Mouse (Mus musculus) adrenal gland, adult 8-10 months (tissue): Measurements from ENCODE around the gene Rundc1. TPM values are rescaled to one million over a fixed set of nuclear protein-coding genes. Genes with fewer than 3 reads are reported as not detected.
"Not testable (repeated sequence)": the region's sequence is repeated elsewhere in the genome, so short reads cannot be mapped to it uniquely, and the experiment has no call there.

Source experiments
- DNase-seq: peaks from one replicate; pipeline ENCODE4 v3.0.0; 2022
- total RNA-seq, 4 experiments: library from RNA; stranded (reverse); gene quantifications; 2 replicates each; pipeline ENCODE4 v1.2.4; 2022

The Rundc1 gene
- total RNA-seq, 4 experiments from 2014 or later, result 31.4 to 37.4 (median 33.0) TPM

DNA sequence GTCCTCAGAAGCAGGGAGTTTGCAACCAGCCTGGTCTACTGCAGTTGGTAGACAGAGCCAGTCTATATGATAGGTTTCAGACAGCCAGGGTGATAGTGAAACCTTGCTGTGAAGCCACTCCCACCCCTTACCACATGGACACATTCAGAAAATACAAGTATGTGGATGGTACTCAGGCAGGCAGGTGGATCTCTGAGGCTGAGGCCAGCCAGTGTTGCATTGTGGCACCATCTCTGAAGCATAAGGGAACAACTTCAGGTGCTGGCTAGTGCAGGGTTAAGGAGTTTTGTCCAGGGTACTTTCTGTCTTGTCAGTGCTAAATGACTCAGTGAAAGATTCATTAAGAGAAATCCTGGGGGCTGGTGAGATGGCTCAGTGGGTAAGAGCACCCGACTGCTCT lies 21.4 kb downstream of the Rundc1 start:
- no peak for DNase-seq

DNA sequence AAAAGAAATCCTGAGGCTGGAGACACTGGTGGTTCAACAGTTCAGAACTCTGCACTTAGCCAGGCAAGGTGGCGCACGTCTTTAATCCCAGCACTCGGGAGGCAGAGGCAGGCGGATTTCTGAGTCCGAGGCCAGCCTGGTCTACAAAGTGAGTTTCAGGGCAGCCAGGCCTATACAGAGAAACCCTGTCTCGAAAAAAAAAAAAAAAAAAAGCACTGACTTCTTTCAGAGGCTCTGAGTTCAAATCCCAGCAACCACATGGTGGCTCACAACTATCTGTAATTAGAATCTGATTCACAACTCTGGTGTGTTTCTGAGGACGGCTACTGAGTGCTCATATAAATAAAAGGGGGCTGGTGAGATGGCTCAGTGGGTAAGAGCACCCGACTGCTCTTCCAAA lies 22.0 kb downstream of the Rundc1 start:
- not testable (repeated sequence) for DNase-seq

DNA sequence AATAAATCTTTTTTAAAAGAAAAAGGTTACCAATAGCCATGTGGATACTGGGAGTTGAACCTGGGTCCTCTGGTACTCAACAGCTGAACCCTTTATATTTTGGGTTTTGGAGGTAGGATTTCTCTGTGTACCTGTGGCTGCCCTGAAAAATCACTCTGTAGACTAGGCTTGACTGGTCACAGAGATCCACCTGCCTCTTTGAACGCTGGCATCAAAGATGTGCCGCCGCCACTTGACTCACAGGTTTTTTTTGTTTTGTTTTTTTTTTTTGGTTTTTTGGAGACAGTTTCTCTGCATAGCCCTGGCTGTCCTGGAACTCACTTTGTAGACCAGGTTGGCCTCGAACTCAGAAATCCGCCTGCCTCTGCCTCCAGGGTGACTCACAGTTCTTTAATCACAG lies 22.9 kb downstream of the Rundc1 start:
- DNase-seq, result no peak

DNA sequence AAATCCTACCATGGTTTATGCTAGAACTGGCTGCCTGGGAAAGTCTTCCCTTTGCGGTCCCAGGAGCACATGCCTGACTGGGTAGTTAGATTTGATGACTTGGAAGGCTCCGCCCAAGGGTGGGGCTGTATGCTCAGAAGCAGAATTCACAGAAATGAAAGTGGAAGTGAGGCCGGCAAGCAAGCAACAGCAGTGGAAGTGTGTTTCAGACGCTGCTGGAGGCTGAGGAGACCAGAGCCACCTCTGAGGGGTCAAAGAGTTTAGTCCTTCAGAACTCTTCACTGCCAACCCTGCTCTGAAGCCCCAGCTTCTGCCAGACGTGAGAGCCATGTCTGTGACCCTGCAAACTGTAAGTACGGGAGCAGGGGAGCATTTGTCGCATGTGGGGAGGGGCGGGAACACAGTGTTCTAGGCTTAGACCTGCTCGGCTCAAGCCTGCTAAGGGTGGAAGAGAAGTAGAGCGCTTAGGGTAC lies 23.4 kb downstream of the Rundc1 start, which contains the start of gene Ifi35:
Ifi35 (plus strand) TSS at position 134 of the 473 bp plus-strand sequence.
- peak; percentile 86 for DNase-seq

DNA sequence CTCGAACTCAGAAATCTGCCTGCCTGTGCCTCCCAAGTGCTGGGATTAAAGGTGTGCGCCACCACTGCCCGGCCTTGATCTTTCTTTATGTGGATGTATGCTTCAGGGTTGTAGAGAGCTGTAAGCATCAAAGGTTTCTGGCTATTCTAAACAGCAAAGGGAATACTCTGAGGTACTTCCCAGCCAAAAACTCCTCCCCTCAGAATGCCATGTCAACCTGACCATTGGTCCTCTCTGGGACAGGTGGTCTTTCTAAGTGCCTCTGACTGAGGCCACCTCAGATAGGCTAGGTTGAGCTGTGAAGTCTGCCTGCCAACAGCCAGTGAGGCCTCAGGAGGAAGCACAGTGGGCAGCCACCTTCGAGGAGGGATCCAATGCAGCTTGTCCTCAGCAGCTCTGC lies 24.0 kb downstream of the Rundc1 start:
- DNase-seq, result no peak

DNA sequence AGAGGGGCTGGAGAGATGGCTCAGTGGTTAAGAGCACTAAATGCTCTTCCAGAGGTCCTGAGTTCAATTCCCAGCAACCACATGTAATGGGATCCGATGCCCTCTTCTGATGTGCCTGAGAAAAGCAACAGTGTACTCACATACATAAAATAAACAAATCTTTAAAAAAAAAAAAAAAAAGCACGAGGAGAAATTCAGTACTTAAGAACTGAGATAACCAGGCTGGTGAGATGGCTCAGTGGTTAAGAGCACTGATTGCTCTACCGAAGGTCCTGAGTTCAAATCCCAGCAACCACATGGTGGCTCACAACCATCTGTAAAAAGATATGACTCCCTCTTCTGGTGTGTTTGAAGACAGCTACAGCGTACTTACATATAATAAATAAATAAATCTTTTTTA lies 24.7 kb downstream of the Rundc1 start:
- not testable (repeated sequence) for DNase-seq

DNA sequence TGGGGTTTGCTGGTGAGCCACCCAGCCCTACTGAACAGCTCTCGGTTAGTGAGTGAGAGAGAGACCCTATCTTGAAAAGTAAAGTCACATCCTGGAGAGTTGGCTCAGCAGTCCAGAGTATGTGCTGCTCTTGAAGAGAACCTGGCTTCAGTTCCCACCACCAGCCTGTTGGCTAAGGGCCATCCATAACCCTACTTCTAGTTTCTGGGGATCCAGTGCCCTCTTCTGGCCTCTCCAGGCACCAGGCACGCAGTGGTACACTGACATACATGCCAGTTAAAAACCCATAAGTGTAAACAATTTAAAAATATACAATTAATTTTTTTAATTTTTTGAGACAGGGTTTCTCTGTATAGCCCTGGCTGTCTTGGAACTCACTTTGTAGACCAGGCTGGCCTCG lies 25.5 kb downstream of the Rundc1 start:
- no peak for DNase-seq

DNA sequence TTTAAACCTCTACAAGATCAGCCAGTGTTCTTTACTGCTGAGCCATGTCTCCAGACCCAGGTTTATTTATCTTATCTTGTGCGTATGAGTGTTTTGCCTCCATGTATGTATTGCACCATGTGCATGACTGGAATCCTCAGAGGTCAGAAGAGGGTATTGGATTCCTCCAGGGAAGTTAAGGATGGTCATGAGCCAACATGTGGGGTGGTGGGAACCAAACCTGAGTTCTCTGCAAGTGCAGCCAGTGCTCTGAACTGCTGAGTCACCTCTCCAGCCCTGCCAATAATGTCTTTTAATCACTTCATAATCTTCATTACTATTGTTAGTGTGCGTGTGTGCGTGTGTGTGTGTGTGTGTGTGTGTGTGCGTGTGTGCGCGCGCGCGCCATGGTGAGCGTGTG lies 26.7 kb downstream of the Rundc1 start:
- DNase-seq, result no peak

DNA sequence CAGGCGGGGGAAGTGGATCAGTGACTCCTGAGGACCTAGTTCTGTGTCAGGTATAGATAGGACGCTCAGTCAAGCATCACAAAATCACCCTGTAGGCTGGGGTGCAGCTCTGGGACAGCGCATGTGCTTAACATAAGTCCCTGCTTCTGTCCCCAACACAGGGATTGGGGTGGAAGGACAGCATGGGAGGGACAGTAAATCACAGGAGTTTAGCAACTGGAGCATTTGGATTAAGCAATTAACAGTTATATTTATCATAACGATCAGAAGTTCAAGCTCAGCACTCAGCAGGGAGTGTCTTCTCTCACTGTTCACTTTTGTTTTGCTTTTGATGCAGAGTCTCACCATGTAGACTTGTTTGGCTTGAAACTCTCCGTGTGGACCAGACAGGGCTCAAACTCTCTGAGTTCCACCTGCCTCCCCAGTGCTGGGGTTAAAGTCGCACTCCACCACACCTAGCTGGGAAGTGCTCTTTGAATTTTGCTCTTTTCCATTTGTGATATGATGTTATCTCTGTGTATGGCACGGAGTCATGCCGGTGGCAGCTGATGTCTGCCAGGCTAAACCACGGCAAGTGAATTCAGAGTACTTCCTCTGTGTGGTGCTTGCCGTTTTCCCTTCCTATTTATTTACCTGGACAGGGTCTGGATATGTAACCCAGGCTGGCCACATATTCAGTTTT lies 27.3 kb downstream of the Rundc1 start:
- DNase-seq, result no peak

DNA sequence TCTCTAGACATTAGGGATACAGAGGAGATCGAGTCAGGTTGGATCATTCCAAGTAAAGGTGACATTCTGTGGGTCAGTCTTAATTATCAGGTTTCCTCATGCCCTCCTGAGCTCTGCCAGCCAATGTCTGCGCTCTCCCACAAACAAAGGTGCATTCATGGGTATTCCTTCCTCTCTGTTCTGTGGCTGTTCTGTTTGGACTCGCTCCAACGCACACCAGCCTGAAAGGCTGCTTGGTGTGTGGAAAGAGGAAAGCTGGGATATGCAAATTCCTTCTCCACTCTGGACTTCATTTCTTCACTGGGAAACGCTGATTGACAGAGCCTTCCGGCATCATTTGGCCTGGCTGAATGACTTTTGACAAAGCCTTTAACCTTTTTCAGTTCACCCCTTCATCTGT lies 29.8 kb downstream of the Rundc1 start:
- DNase-seq, result no peak

DNA sequence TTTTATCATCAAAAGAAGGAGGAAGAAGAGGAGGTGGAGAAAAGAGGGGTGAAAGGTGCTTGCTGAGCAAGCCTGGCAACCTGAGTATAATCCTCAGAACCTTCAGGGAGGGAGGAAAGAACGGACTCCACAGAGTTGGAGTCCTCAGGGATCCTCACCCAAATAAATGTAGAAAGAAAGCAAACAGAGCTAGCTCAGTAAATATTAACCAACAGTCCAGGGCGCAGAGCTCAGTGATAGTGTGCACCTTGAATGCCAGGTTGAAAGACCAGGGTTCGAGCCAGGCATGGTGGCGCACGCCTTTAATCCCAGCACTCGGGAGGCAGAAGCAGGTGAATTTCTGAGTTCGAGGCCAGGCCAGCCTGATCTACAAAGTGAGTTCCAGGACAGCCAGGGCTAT lies 30.7 kb downstream of the Rundc1 start:
- no peak for DNase-seq

DNA sequence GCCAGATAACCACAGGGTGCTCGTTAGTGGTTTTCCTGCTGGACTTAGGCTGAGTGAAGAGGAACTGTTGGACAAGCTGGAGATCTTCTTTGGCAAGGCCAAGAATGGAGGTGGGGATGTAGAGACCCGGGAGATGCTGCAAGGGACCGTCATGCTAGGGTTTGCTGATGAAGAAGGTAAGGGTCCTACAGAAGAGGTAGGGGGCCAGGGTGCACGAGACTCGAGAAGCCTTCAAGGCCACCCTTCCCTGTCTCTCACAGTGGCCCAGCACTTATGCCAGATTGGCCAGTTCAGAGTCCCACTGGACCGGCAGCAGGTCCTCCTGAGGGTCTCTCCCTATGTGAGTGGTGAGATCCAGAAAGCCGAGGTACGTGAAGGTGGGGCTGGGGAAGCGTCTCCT lies 32.7 kb downstream of the Rundc1 start:
- DNase-seq, result no peak

DNA sequence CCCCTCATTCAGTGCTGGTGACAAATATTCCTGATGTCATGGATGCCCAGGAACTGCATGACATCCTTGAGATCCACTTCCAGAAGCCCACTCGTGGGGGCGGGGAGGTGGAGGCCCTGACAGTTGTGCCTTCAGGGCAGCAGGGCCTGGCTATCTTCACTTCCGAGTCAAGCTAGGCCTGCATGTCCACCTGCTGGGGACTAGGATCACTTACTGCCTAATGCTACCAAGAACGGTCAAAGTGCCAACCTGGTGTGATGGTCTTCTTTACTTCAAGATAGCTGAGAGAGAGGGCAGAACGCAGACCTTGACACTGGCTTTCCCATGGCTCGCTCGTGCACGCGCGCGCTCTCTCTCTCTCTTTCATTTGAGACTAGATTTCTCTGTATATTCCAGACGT lies 33.3 kb downstream of the Rundc1 start:
- DNase-seq, result no peak

DNA sequence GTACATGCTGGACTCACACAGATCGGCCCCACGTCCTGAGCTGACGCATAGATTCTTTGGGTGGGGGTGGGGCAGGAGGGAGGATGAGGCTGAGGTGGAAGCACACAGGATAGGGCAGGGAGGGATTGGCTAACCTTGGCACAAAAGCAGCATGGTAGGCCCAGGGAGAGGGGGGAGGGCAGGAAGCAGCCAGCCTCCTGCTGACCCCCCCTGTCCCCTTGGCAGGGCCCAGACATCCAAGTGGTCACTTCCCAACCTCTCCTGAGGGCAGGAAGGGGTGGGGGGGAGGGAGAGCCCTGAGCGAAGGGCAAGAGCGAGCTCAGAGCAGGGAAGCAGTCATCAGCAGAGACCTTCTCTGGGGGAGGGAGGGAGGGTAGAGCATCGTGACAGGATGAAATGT lies 34.8 kb downstream of the Rundc1 start:
- DNase-seq, result no peak

DNA sequence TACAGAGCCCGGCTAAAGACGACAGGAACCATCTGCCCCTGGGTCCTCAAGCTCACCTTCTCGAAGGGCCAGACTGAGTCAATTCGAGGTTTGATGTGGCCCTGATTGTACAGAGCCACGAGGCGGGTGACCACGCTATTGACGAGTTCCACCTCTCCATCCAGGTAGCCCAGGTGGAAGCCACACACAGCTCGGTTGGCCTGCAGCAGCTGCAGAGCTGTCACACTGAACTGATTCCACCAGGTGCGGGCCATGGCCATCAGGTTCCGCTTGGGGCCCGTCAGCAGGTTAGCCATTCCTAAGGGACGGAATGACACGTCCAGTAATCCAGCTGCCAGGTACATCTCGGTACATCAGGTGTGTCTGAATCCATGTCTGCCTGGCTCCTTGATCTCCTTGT lies 35.4 kb downstream of the Rundc1 start:
- DNase-seq, result no peak

DNA sequence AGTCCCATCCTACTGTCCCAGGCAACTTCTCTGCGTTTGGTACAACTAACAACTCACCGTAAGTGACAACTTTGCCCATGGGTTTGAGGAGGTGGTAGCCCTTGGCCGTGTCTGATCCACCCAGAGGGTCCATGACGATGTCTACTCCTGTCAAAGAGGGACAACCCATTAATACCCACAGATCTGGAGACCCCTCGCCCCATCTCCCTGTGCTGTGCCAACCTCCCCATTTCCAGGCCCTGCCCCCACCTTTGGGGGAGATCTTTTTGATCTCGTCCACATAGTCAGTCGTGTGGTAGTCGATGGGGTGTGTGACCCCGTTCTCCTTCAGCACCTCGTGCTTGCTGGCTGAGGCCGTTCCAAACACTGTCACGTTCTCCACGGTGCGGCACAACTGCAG lies 37.3 kb downstream of the Rundc1 start:
- no peak for DNase-seq

DNA sequence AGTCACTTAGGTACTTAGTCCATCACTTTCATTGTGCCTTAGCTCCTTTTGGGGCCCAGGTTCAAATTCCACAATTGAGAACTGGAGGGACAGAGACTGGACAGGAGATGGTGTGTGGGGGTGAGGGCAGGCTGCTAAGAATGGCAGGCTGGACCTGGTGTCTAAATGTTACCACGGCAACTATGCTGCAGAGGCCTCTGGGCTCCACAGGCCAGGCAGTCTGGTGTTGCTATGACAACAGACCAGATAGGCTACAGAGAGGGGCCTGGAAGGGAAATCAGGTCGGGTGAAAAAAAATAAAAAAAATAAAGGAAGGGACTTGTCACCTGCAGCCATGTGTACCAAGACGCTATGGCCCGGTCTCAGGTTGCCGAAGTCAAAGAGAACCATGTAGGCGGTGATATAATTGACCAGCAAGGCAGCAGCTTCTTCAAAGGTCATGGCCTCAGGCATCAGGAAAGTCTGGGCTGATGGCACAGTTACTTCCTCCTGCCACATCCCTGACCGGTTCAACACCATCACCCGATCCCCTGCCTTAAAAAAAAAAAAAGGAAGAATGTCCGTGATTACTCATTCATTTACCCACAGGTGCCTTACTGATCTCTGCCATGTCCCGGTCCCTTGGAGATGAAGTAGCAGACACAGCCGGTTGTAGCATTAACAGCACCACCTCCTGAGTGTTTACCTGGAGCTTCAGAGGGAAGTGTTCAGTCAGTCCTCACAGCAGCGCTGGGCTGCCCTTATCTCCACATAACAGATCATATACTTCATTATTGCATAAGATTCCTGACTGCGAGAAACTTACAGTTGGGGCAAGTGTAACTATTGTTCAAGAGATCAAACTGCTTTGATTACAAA lies 37.9 kb downstream of the Rundc1 start:
- DNase-seq, result no peak

DNA sequence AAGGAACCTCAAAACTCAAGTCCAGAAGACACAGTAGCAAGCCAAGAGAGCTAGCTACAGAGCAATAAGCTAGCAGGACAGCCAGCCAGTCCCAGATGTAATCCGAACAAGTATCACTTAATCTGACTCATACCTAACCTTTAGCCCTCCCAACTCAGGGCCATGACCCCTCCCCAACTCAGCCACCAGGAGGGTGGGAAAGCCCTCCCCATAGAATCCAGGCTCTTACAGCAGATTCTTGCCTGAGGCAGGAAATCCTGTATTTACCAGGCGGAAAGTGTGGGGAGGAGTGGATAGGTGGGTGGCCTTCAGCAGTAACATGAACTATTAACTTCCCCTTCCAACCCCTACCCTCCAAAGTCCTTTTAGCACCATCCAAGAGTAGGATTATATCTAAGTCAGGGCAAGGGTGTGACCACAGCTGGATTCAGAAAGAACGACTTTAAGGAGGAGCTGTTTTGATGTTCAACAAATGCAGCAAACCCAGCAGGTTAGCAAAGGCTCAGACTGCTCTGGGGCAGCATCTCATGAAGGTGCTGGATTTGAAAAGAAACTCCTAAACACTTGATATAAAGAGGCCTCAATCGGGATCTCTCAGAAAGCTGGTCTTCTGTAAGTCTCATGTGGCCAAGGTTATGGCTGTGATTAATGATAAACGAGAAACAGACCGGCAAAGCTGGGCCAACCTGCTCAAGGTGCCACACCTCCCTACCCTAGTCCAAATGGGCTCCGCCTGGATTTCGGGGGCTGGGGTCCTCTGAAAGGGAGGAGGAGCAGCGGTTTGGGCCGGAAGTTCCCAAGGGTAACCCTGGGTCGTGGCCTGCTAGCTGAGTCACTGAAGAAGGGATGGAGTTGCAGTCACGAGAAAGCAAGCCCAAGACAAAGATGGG lies 39.6 kb downstream of the Rundc1 start, which contains the start of gene Rnd2:
Rnd2 (plus strand) TSS at position 789 of the 890 bp plus-strand sequence.
- DNase-seq, result no peak

DNA sequence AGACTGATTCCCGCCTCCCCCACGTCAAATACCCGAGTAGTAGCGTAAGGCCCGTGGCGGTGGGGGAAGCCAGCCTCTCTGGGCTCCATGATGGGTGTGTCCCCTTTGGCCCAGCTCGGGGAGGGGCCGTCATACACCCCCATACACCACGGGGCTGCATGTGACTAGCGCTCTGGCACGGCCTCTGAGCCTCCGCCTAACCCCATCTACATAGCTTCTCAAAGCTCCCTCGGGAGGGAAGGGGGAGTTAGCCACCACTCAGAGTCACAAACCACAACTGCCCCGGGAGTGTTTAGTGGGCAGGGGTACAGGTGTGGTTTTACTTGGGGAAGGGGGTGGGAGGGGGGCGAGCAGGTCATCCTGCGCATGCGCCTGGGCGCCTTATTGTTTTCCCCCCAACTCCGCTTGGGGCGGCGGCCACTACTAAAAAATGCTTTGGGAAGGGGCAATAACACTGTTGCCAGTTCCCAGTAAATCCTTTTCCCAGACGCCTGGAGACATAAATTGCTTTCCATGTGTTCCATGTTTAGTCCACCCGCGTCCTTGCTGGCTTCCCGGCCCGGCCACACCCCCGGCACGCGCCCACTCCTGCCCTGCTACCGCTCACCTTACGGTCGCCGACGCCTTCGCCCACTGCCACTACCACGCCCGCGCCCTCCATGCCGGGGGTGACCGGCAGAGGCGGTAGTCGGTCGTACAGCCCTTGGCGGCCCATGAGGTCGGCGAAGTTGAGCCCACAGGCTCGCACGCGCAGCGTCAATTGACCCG lies 40.4 kb downstream of the Rundc1 start:
- DNase-seq, result peak; percentile 72

DNA sequence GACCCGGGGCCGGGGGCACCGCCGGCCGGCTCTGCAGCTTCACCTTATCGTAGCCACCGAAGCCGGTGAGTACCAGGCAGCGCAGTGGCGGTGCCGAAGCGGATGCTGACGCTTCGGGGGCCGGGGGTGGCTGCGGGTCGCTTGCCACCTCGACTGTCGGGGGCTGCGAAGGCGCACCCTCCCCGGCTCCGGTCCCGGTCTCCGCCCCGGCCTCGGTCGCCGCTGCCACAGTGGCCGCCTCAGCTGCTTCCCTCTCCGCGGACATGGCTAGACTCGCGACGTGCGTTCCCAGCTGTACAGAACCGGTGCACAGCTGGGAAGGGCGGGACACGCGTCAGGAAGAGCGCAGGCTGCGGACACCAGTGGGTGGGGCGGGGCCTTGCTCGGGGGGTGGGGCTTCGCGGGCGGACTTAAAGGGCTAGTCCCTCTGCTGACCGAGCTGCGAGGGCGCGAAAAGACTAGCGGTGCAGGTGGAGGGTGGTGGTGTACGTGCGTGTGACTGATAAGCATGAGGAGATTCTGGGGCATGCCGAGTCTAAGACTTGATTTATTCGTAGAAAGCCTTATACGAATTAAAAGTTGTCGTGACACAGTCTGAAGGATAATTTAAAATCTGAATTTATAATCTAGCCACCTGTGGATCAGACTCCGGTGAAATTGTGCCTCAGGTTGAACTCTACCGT lies 41.1 kb downstream of the Rundc1 start, which contains the start of gene Vat1:
Vat1 (minus strand) TSS at position 362 of the 683 bp plus-strand sequence.
- peak; percentile 70 for DNase-seq

DNA sequence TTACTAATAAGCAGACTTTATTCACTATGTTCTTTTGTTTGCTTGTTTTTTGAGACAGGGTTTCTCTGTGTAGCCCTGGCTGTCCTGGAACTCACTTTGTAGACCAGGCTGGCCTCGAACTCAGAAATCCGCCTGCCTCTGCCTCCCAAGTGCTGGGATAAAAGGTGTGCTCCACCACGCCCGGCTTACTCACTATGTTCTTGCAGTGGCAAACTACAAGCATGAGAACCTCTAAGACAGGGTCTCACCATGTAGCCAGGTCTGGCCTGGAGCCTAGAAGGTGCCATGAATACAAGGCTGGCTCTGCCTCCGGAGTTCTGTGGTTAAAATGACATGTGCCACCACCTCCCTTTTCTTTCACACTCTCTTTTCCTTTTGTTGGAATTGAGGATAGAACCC lies 41.7 kb downstream of the Rundc1 start:
- not testable (repeated sequence) for DNase-seq
